Mouse (Mus musculus) MEL (cell line): ENCODE measurements around the gene Unc93a2. TPM values are rescaled to one million over a fixed set of nuclear protein-coding genes. Genes with fewer than 3 reads are reported as not detected.
"Not testable (repeated sequence)": the region's sequence is repeated elsewhere in the genome, so short reads cannot be mapped to it uniquely, and the experiment has no call there.

Experiments used
- DNase-seq: peaks from one replicate; pipeline ENCODE4 v3.0.0; 2011; ENCODE audit warnings: low read depth, low spot score
- H3K27ac ChIP-seq: 2 replicates; pipeline ENCODE4 v1.5.1; 2012; ENCODE audit warnings: low read depth, mild to moderate bottlenecking, control low read depth, low read length, moderate library complexity; ENCODE audit not compliant: control insufficient read depth
- H3K27me3 ChIP-seq, 2 experiments: fragments of 150-350 bp in 1 of 2; sonication (generic) in 1 of 2; 2 replicates each; pipeline ENCODE4 v1.6.1; 2012; ENCODE audit warnings: low read length in 2 of 2, mild to moderate bottlenecking in 2 of 2, improper control_type of control experiment in 1 of 2, moderate library complexity in 1 of 2; ENCODE audit not compliant: insufficient read depth in 2 of 2, control insufficient read depth in 1 of 2
- H3K36me3 ChIP-seq, 2 experiments: 2 replicates each; pipeline ENCODE4 v1.6.1; 2012 to 2014; ENCODE audit warnings: low read length in 2 of 2, improper control_type of control experiment in 1 of 2, inconsistent platforms in 1 of 2, mild to moderate bottlenecking in 1 of 2; ENCODE audit not compliant: insufficient read depth in 2 of 2, control insufficient read depth in 1 of 2
- H3K4me1 ChIP-seq, 2 experiments: fragments of 150-350 bp in 1 of 2; sonication (generic) in 1 of 2; 2 replicates each; pipeline ENCODE4 v1.6.1; 2012; ENCODE audit warnings: low read length in 2 of 2, improper control_type of control experiment in 1 of 2, mild to moderate bottlenecking in 1 of 2; ENCODE audit not compliant: insufficient read depth in 2 of 2, control insufficient read depth in 1 of 2
- H3K4me3 ChIP-seq, 2 experiments: fragments of 150-350 bp in 1 of 2; sonication (generic) in 1 of 2; 2 replicates each; pipeline ENCODE4 v1.5.1; 2012; ENCODE audit warnings: low read depth in 2 of 2, low read length in 2 of 2, mild to moderate bottlenecking in 2 of 2, moderate library complexity in 2 of 2, control low read depth in 1 of 2, improper control_type of control experiment in 1 of 2; ENCODE audit not compliant: control insufficient read depth in 1 of 2, insufficient read depth in 1 of 2
- H3K79me2 ChIP-seq: 2 replicates; pipeline ENCODE4 v1.6.1; 2012; ENCODE audit warnings: mild to moderate bottlenecking, low read length, moderate library complexity; ENCODE audit not compliant: control insufficient read depth, poor library complexity, insufficient read depth
- H3K9ac ChIP-seq: 2 replicates; pipeline ENCODE4 v1.6.1; 2012; ENCODE audit warnings: low read depth, mild to moderate bottlenecking, control low read depth, low read length, moderate library complexity; ENCODE audit not compliant: control insufficient read depth, poor library complexity, severe bottlenecking
- H3K9me3 ChIP-seq: fragments of 150-350 bp; sonication (generic); replicated peaks from 2 replicates; pipeline ENCODE4 v1.6.1; 2012; ENCODE audit warnings: mild to moderate bottlenecking, low read length, improper control_type of control experiment, moderate library complexity; ENCODE audit not compliant: insufficient read depth
- polyA plus RNA-seq, 2 experiments: library from polyadenylated mRNA; stranded (reverse) in 1 of 2; unstranded in 1 of 2; fragments of >175 nt in 1 of 2; fragments of >200 nt in 1 of 2; gene quantifications; 2 replicates each; pipeline versions ENCODE4 v1.2.1 to v1.2.4; 2012; ENCODE audit warnings: low replicate concordance in 2 of 2, low read depth in 1 of 2; ENCODE audit not compliant: insufficient read length in 2 of 2, insufficient read depth in 1 of 2, missing spikeins in 1 of 2
- total RNA-seq: library from RNA; depleted of rRNA; stranded (reverse); fragments of 300-350 nt; gene quantifications from 2 replicates; pipeline ENCODE4 v1.2.3, GENCODE M21; 2012

Unc93a2 gene
- total and polyA plus RNA-seq, 3 experiments: not detected

DNA sequence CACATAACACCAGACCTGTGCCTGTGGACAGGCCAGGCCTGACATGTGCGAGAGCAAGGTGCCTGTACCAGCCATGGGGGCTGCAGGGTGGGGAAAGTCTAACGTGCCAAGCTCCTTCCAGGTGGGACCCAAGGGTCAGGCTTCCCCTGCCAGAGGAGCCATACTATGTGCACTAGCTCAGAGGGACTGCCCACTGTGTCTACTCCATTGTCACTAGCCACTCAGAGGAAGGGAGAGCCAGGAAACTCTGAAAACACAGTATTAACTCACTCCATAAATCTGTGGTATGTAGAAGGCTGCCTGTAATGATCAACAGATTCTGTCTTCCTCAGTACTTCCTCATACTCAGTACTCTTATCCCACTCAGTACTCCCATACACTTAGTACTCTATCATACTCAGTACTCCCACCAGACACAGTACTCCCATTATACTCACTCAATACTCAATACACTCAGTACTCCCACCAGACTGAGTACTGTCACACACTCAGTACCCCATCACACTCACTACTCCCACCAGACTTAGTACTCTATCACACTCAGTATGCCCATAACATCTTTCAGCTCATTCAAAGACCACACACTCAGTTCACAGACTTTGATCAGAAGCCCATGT is 3.2 kb upstream of the Unc93a2 start:
- H3K4me1 ChIP-seq, H3K4me3 ChIP-seq, DNase-seq, H3K27ac ChIP-seq, H3K27me3 ChIP-seq, H3K79me2 ChIP-seq, H3K9me3 ChIP-seq, H3K9ac ChIP-seq, H3K36me3 ChIP-seq: not testable (repeated sequence)

DNA sequence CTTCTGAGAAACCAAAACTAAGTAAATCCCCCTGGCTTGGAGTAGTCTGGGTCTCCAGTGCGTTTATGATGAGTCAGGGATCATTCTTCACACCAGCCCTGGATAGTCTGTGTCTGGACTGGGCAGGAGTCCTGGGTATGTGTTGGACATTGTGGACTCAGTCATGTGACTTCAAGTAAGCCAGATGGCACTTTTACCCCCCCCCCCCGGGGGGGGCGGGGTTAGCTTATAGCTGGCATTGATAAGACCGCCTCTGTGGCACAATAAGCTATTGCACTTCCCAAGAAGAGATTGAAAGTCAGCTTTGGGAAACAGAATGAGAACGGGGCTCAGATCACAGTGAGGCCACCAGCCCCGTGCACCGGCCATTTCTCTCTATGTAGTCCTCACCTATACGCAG is 752 bp upstream of the Unc93a2 start:
- H3K4me3 ChIP-seq, DNase-seq, H3K79me2 ChIP-seq, H3K4me1 ChIP-seq, H3K9ac ChIP-seq, H3K36me3 ChIP-seq, H3K9me3 ChIP-seq, H3K27ac ChIP-seq, H3K27me3 ChIP-seq: not testable (repeated sequence)

DNA sequence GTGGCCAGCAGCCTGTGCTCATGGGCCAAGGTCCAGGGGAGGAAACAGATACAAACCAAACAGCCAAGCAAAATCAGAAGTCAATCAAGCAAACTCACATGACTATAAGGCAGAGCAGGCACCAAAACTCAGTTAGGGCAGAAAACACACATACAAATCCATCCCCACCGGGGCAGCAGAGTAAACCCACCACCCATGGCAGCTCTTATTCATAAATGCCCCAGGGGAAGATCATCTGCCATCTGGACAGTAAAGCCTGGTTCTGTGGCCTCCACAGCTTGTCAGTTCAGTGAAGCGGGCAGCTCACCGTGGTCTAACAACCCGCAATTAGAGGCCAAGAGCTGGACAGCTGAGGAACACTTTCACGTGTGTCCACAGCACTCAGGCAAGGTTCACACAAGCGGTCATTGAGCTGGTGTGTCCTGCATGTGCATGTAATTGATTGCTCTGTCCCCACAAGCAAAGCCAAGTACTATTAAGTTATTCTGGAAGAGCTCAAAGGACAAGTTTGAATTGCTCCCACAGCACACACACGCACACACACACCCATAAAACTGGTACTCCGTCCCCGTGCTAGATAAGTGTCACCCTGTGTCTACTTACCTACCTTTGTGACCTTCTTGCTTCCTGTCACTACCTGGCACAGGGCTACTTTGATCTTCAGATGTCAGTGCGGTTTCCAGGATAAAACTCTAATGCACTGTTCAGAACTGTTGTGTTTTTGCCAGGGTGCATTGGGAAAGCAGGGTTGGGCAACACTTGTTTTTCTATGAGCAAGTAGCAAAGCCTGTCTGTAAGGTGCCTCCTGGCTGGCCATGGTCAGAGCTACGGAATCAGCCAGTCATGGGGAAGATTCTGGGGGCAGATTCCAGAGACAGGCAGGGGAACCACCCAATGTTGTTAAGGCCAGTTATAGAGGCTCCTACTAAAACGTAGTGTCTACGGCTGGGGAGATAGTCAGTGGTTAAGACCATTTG is 1.8 kb downstream of the Unc93a2 start:
- H3K27me3 ChIP-seq, H3K27ac ChIP-seq, H3K4me1 ChIP-seq, H3K9ac ChIP-seq, H3K36me3 ChIP-seq, H3K79me2 ChIP-seq, DNase-seq, H3K9me3 ChIP-seq, H3K4me3 ChIP-seq: not testable (repeated sequence)

DNA sequence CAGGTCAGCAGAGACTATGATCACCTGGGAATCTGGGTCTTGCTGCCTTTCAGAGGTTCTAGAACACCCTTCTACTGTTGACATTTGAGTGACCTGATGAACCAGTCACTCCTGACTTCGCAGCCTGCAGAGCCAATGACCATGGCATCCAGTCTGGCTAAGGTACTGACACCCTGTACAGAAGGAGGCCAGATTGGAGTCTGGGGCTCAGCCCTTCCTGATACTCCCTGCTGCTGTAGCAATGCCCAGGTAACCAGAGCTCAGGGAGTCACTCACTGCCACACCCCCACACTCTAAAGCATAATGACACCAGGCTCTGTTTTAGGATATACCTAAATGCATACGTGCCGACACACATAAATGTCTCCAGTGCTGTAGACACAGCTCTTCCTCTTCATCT is 2.6 kb downstream of the Unc93a2 start:
- DNase-seq, H3K27ac ChIP-seq, H3K4me3 ChIP-seq, H3K36me3 ChIP-seq, H3K9me3 ChIP-seq, H3K27me3 ChIP-seq, H3K4me1 ChIP-seq, H3K79me2 ChIP-seq, H3K9ac ChIP-seq: not testable (repeated sequence)

- not testable (repeated sequence) for H3K79me2 ChIP-seq, DNase-seq, H3K27ac ChIP-seq, H3K9me3 ChIP-seq, H3K4me3 ChIP-seq, H3K27me3 ChIP-seq, H3K9ac ChIP-seq, H3K36me3 ChIP-seq, H3K4me1 ChIP-seq
Measured at GRCm38 (mm10) chr17:7377907-7378306, 7.4 kb downstream of the Unc93a2 start.

- not testable (repeated sequence) for H3K9ac ChIP-seq
Measured at GRCm38 (mm10) chr17:7376951-7377700, 8.1 kb downstream of the Unc93a2 start.

GRCm38 (mm10) chr17:7371879-7372278 is 13.4 kb downstream of the Unc93a2 start, which contains the start of gene Gm49630:
Gene Gm49630 (minus strand): TSS chr17:7371979.
- not testable (repeated sequence) for DNase-seq, H3K9ac ChIP-seq, H3K36me3 ChIP-seq

More at GRCm38 (mm10) chr17:7376951-7377700, 8.1 kb downstream of the Unc93a2 start:
- H3K27me3 ChIP-seq, H3K4me1 ChIP-seq, DNase-seq, H3K36me3 ChIP-seq, H3K79me2 ChIP-seq, H3K27ac ChIP-seq, H3K4me3 ChIP-seq, H3K9me3 ChIP-seq: not testable (repeated sequence)

More at GRCm38 (mm10) chr17:7371879-7372278, 13.4 kb downstream of the Unc93a2 start, which contains the start of gene Gm49630:
- H3K27me3 ChIP-seq, H3K27ac ChIP-seq, H3K79me2 ChIP-seq, H3K9me3 ChIP-seq, H3K4me3 ChIP-seq, H3K4me1 ChIP-seq: not testable (repeated sequence)
